Mouse (Mus musculus): ENCODE measurements at regions not wholly inside any gene's neighbourhood (a gene's known extent, or its start where the extent isn't known, plus 50 kb on each side); places are given as distances from the start of the nearest gene placed in this dataset.

DNA sequence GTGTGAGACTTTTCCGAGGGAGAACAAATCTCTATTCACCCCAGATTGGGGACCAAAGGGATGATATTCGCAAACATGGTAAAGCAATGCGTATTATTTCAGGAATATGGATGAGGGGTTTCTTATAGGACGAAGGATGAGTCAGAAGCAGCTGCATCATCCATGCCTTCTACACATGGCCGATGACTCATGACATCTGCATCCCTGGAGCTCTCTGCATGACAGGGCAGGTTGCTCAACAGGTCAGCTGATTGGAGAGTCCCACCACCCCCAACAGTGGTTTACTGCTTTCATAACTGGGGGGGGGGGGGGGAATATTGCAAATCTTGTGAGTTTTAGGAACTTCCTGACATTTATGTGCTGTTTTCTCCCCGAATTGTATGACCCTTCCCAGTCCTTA lies 50.3 kb upstream of the Pias1 start:
- TF ChIP-seq CTCF (IDR thresholded peaks at IDR 0.05): no peak
- in situ Hi-C loops (cut with MboI; ENCODE audit: low pct_unique_long_range_greater_than_20kb): no loop called here
- no peaks in the 10 kb centered on the region for H3K27me3 ChIP-seq
- DNase-seq (ENCODE audit: low read depth, low spot score) (peak; percentile 58), ATAC-seq (no peak)
- CTCF ChIA-PET: no interaction called here
- POLR2A ChIA-PET: interaction anchor here (0.7 kb wide), 1 partner anchor 26 kb away, joined by 3 read pairs; no protein-coding TSS in a partner anchor
